Mouse (Mus musculus): ENCODE results near the gene Cyth1.

DNA sequence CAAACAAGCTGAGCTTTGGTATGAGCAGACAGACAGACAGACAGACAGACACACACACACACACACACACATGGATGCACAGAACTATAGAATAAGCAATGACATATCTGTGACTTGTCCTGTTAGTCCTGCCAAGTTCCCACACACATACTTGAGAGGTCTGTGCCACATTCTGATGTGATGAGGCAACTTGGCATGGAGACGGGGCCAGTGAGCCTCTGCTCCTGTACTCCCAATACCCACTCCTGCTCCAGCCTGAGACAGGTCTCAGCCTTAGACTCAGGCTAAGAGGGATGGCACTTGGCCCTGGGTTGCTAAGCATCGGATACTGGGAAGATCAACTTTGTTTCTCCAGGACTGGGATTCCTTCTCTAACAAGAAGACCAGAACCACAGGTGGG, 87.6 kb downstream of the Cyth1 start:
- TF ChIP-seq CTCF (IDR thresholded peaks at IDR 0.05; ENCODE audit: extremely low read depth, insufficient read length, insufficient replicate concordance, low read depth, low read length) = no peak
- TF ChIP-seq POLR2A (IDR thresholded peaks at IDR 0.05; ENCODE audit: low read depth, low read length) = no peak
